In the genomic region with DNA sequence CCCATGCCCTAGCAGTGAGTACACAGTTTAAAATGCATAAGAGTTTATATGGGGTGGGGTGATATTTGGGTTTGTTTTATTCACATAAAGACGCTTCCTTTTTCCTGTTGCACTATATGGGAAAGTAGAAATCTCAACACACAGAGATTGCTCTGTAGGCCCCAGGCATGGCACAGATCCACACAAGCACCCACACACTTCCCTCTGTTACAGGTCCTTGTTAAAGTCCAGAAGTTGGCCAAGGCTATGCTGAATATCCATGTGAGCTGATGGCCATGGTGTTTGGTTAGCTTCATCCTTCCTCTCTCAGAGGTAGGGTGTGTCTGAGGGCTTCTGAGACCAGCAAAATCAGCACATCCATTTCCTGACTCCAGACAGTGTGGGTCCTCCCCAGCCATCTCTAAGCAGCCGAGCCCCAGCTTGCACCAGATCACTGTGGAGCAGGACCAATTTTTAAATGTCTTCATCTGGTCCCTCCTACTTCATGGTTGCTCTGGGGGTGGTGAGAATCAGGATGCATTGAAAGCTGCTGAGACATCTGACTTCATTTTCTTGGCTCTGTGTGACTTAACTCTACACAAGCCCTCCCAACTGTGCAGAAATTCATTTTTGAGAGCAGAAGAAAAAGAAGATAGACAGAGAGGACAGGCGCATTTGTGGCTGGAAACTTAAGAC, we compare ENCODE assay signal across 19 mouse cellular contexts.
DNase-seq lines count a peak whose midpoint lies in the region; TF ChIP-seq lines count a peak whose summit lies in the region.
"Had no signal": no experiment of that assay in that cellular context is flagged by ENCODE, and none has a peak within 500 bp of the region (broad histone marks: within the 10 kb centered on the region; RNA-seq: fewer than 3 reads in every experiment).

No protein-coding gene starts in this region.

- H3K27ac ChIP-seq in left cerebral cortex, adult 2 months = peak overlapping the region; percentile 61; the same call in 1 of the 2 replicates
- H3K27ac ChIP-seq: embryonic facial prominence, embryonic 13.5 days; forebrain, embryonic 15.5 days; gastrocnemius, adult 2 months; hindbrain, embryonic 15.5 days; liver, embryonic 15.5 days; midbrain, embryonic 13.5 days; neural tube, embryonic 13.5 days had no signal

- intact Hi-C loops in left cerebral cortex, adult 2 months (cut with DNase I) = loop anchor here (10.0 kb wide), 1 partner anchor 356 kb away; a partner anchor contains a TSS

- H3K4me3 ChIP-seq in left cerebral cortex, adult 2 months = no peak overlapping the region
- H3K4me3 ChIP-seq: embryonic facial prominence, embryonic 13.5 days; forebrain, embryonic 15.5 days; gastrocnemius, adult 2 months; hindbrain, embryonic 15.5 days; liver, embryonic 15.5 days; midbrain, embryonic 13.5 days; neural tube, embryonic 13.5 days had no signal

- peak; percentile 56 for DNase-seq in heart, adult 11 months
- no peak for DNase-seq in heart, adult 9 months (ENCODE audit: low spot score in 2 of 2)
- DNase-seq in layer of hippocampus, adult 8-10 months (ENCODE audit: low spot score in 2 of 2) = peak; percentile 62 to 74
- DNase-seq in left cerebral cortex, adult 2 months (ENCODE audit: extremely low spot score in 1 of 2, low spot score in 2 of 2) = peak in 1 of 2 experiments; percentile 25
- peak; percentile 29 for DNase-seq in right cerebral cortex, postnatal 25 days
- DNase-seq in heart, adult 8-10 months (ENCODE audit: low spot score) = no peak
- DNase-seq in thymus, postnatal 14 days = no peak
- DNase-seq in heart, postnatal 4 days = no peak
- DNase-seq: adrenal gland, postnatal 10 days; cerebellum, adult 11-12 months; cerebellum, postnatal 14 days; gastrocnemius, adult 2 months; heart, postnatal 36 days had no signal

- TF ChIP-seq CTCF in left cerebral cortex, adult 2 months (IDR thresholded peaks at IDR 0.05) = no peak

Comparison
In these comparisons a context has a peak if more than half of its experiments do, and no peak if none do; other contexts are left out.
1. DNase-seq: peak in heart, adult 11 months (single experiment), layer of hippocampus, adult 8-10 months (2 of 2) and right cerebral cortex, postnatal 25 days (single experiment); none in heart, adult 9 months (0 of 2), heart, adult 8-10 months (single experiment), thymus, postnatal 14 days (single experiment) and heart, postnatal 4 days (single experiment).